Mouse (Mus musculus): ENCODE data around the gene Asic3. TPM values are rescaled to one million over a fixed set of nuclear protein-coding genes. Genes with fewer than 3 reads are reported as not detected.
A peak's percentile ranks its signal among the peaks of the same experiment; 100 is the strongest.

The Asic3 gene
- total and polyA plus RNA-seq, 3 experiments: 0.05 TPM; not detected in 2

- Histone ChIP-seq H3K36me3 (replicated peaks) (peaks cover 49% of the 10 kb centered on the region), H3K4me1 (ENCODE audit: insufficient read depth, low read depth, low read length) (peaks cover 54% of the 10 kb centered on the region), H3K9me3 (replicated peaks) (no peaks in the 10 kb centered on the region), H3K4me3 (ENCODE audit: low read depth, low read length) (peak overlapping the region; percentile 88), H3K27me3 (ENCODE audit: insufficient read depth, low read length) (no peaks in the 10 kb centered on the region)
- no peak for DNase-seq (ENCODE audit: low spot score)
- ATAC-seq (ENCODE audit: extremely low read depth, insufficient number of reproducible peaks, low FRiP score, poor library complexity, severe bottlenecking): no peak
- TF ChIP-seq GATA1 (IDR thresholded peaks at IDR 0.05; ENCODE audit: borderline replicate concordance, low read length) (no peak), TAL1 (conservative IDR thresholded peaks at IDR 0.05; ENCODE audit: low read depth, low read length) (no peak), CTCF (IDR thresholded peaks at IDR 0.05; ENCODE audit: low read depth, low read length) (no peak), POLR2AphosphoS5 (IDR thresholded peaks at IDR 0.05; ENCODE audit: insufficient replicate concordance, low read depth, low read length) (no peak), GATA2 (IDR thresholded peaks at IDR 0.05; ENCODE audit: borderline replicate concordance, low read depth, low read length) (no peak)
Observed at GRCm38 (mm10) chr5:24453283-24453984, 40.2 kb downstream of the Asic3 start.

- Histone ChIP-seq H3K27me3 (ENCODE audit: insufficient read depth, low read length) (no peaks in the 10 kb centered on the region), H3K36me3 (replicated peaks) (peaks cover 52% of the 10 kb centered on the region), H3K9me3 (replicated peaks) (no peaks in the 10 kb centered on the region), H3K4me3 (ENCODE audit: low read depth, low read length) (no peak overlapping the region; the same call in 1 of the 2 replicates), H3K4me1 (ENCODE audit: insufficient read depth, low read depth, low read length) (peaks cover 54% of the 10 kb centered on the region)
- DNase-seq (ENCODE audit: low spot score): no peak
- TF ChIP-seq TAL1 (conservative IDR thresholded peaks at IDR 0.05; ENCODE audit: low read depth, low read length): no peak
- no peak for TF ChIP-seq CTCF (IDR thresholded peaks at IDR 0.05; ENCODE audit: low read depth, low read length)
- TF ChIP-seq GATA2 (IDR thresholded peaks at IDR 0.05; ENCODE audit: borderline replicate concordance, low read depth, low read length): no peak
- TF ChIP-seq GATA1 (IDR thresholded peaks at IDR 0.05; ENCODE audit: borderline replicate concordance, low read length): no peak
- ATAC-seq (ENCODE audit: extremely low read depth, insufficient number of reproducible peaks, low FRiP score, poor library complexity, severe bottlenecking): no peak
Observed at GRCm38 (mm10) chr5:24453985-24454303, 40.8 kb downstream of the Asic3 start.

- H3K4me1 ChIP-seq (ENCODE audit: insufficient read depth, low read depth, low read length): peaks cover 57% of the 10 kb centered on the region
- TF ChIP-seq POLR2AphosphoS5 (IDR thresholded peaks at IDR 0.05; ENCODE audit: insufficient replicate concordance, low read depth, low read length): no peak
- no peak for TF ChIP-seq GATA2 (IDR thresholded peaks at IDR 0.05; ENCODE audit: borderline replicate concordance, low read depth, low read length)
- no peak for TF ChIP-seq GATA1 (IDR thresholded peaks at IDR 0.05; ENCODE audit: borderline replicate concordance, low read length)
- TF ChIP-seq TAL1 (conservative IDR thresholded peaks at IDR 0.05; ENCODE audit: low read depth, low read length): no peak
- no peak for TF ChIP-seq CTCF (IDR thresholded peaks at IDR 0.05; ENCODE audit: low read depth, low read length)
- H3K36me3 ChIP-seq (replicated peaks): peaks cover 58% of the 10 kb centered on the region
- ATAC-seq (ENCODE audit: extremely low read depth, insufficient number of reproducible peaks, low FRiP score, poor library complexity, severe bottlenecking) (no peak), DNase-seq (ENCODE audit: low spot score) (no peak)
- no peak overlapping the region for H3K4me3 ChIP-seq (ENCODE audit: low read depth, low read length)
- no peaks in the 10 kb centered on the region for H3K9me3 ChIP-seq (replicated peaks)
- no peaks in the 10 kb centered on the region for H3K27me3 ChIP-seq (ENCODE audit: insufficient read depth, low read length)
Observed at GRCm38 (mm10) chr5:24455076-24455475, 41.9 kb downstream of the Asic3 start.

DNA sequence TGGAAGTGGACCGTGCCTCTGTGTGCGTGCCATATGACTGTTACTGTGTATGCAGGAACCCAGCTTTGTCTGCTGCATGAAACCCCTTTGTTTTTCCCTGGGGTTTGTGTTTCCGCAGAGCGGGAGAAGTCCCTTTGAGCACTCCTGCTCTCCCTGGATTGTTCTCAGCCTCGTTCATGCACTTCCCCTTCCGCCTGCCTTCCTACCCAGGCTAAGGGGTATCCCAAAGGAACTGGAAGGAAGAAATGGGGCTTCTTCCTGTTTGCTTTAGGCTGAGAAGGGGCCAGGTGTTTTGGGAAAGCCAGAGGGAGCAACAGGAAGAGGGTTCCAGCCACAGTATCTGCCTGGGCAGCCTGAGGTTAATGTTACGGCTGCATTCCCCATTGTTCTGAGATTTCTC, 42.4 kb downstream of the Asic3 start:
- DNase-seq (ENCODE audit: low spot score) (no peak), ATAC-seq (ENCODE audit: extremely low read depth, insufficient number of reproducible peaks, low FRiP score, poor library complexity, severe bottlenecking) (no peak)
- Histone ChIP-seq H3K36me3 (replicated peaks) (peaks cover 63% of the 10 kb centered on the region), H3K4me3 (ENCODE audit: low read depth, low read length) (no peak overlapping the region), H3K9me3 (replicated peaks) (no peaks in the 10 kb centered on the region), H3K4me1 (ENCODE audit: insufficient read depth, low read depth, low read length) (peaks cover 55% of the 10 kb centered on the region), H3K27me3 (ENCODE audit: insufficient read depth, low read length) (no peaks in the 10 kb centered on the region)
- TF ChIP-seq GATA2 (IDR thresholded peaks at IDR 0.05; ENCODE audit: borderline replicate concordance, low read depth, low read length): no peak
- no peak for TF ChIP-seq POLR2AphosphoS5 (IDR thresholded peaks at IDR 0.05; ENCODE audit: insufficient replicate concordance, low read depth, low read length)
- no peak for TF ChIP-seq CTCF (IDR thresholded peaks at IDR 0.05; ENCODE audit: low read depth, low read length)
- no peak for TF ChIP-seq GATA1 (IDR thresholded peaks at IDR 0.05; ENCODE audit: borderline replicate concordance, low read length)
- TF ChIP-seq TAL1 (conservative IDR thresholded peaks at IDR 0.05; ENCODE audit: low read depth, low read length): no peak

DNA sequence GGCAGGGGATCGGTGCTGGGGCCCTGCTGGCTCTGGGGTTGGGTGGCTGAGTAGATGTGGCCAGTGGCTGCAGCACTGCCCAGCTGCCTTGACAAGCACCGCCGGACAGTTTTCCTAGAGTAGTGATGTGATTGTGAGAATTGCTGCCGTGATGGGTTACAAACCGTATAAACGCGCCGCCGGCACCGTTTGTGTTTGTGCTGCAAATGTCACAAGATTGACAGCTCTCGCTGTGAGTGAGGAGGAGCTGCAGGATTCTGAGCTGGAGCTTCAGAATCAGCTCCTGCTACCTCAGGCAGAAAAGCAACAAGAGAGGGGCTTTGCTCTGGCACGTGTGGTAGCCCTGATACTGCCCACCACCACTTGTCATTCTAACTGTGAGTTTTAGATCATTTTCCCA, 53.6 kb downstream of the Asic3 start:
- H3K4me3 ChIP-seq (ENCODE audit: low read depth, low read length): no peak overlapping the region
- H3K27me3 ChIP-seq (ENCODE audit: insufficient read depth, low read length): no peaks in the 10 kb centered on the region

More for the DNA sequence above, 53.6 kb downstream of the Asic3 start:
- TF ChIP-seq TAL1 (conservative IDR thresholded peaks at IDR 0.05; ENCODE audit: low read depth, low read length): no peak
- Histone ChIP-seq H3K9me3 (replicated peaks) (no peaks in the 10 kb centered on the region), H3K4me1 (ENCODE audit: insufficient read depth, low read depth, low read length) (peaks cover 12% of the 10 kb centered on the region), H3K36me3 (replicated peaks) (peaks cover 91% of the 10 kb centered on the region)
- DNase-seq (ENCODE audit: low spot score) (no peak), ATAC-seq (ENCODE audit: extremely low read depth, insufficient number of reproducible peaks, low FRiP score, poor library complexity, severe bottlenecking) (no peak)

Other genes with a start within 250 kb of the Asic3 start
- gene Nupl2, start 248.4 kb upstream of the Asic3 start, total RNA-seq (2014; fragmentation: Nextera tagmentation): 24.1 and 26.8 TPM in 2 replicates
- gene Nupl2, start 248.4 kb upstream of the Asic3 start, total RNA-seq (2017): 10.1 and 12.0 TPM in 2 replicates
- gene Nupl2, start 248.4 kb upstream of the Asic3 start, polyA plus RNA-seq (2012): 10.4 and 12.4 TPM in 2 replicates
- gene Kcnh2, start 61.8 kb upstream of the Asic3 start, total RNA-seq (2014; fragmentation: Nextera tagmentation): 3.3 and 6.8 TPM in 2 replicates
- 1.0 and 1.3 TPM in 2 replicates for gene Kcnh2, start 61.8 kb upstream of the Asic3 start, total RNA-seq (2017)
- gene Kcnh2, start 61.8 kb upstream of the Asic3 start, polyA plus RNA-seq (2012): 12.6 and 15.1 TPM in 2 replicates
- 0.23 and 0.58 TPM in 2 replicates for gene Nos3, start 48.6 kb upstream of the Asic3 start, total RNA-seq (2014; fragmentation: Nextera tagmentation)
- gene Nos3, start 48.6 kb upstream of the Asic3 start, total RNA-seq (2017): 0.17 and 0.22 TPM in 2 replicates
- gene Nos3, start 48.6 kb upstream of the Asic3 start, polyA plus RNA-seq (2012): 0.07 and 0.09 TPM in 2 replicates
- not detected in 2 replicates for gene Atg9b, start 21.2 kb upstream of the Asic3 start, total RNA-seq (2014; fragmentation: Nextera tagmentation)
- gene Atg9b, start 21.2 kb upstream of the Asic3 start, total RNA-seq (2017): 0.06 and 0.11 TPM in 2 replicates
- 0.15 TPM in 2 replicates for gene Atg9b, start 21.2 kb upstream of the Asic3 start, polyA plus RNA-seq (2012)
- 13.5 and 17.7 TPM in 2 replicates for gene Abcb8, start 19.7 kb upstream of the Asic3 start, total RNA-seq (2014; fragmentation: Nextera tagmentation)
- gene Abcb8, start 19.7 kb upstream of the Asic3 start, total RNA-seq (2017): 15.4 and 20.4 TPM in 2 replicates
- 43.6 and 44.0 TPM in 2 replicates for gene Abcb8, start 19.7 kb upstream of the Asic3 start, polyA plus RNA-seq (2012)
- gene Cdk5, start 10.1 kb downstream of the Asic3 start, total RNA-seq (2014; fragmentation: Nextera tagmentation): 14.3 and 19.1 TPM in 2 replicates
- gene Cdk5, start 10.1 kb downstream of the Asic3 start, total RNA-seq (2017): 26.6 and 28.1 TPM in 2 replicates
- gene Cdk5, start 10.1 kb downstream of the Asic3 start, polyA plus RNA-seq (2012): 9.8 and 12.7 TPM in 2 replicates
- gene Slc4a2, start 10.4 kb downstream of the Asic3 start, total RNA-seq (2014; fragmentation: Nextera tagmentation): 24.7 and 42.1 TPM in 2 replicates
- gene Slc4a2, start 10.4 kb downstream of the Asic3 start, total RNA-seq (2017): 25.5 and 30.5 TPM in 2 replicates
- 17.4 and 20.0 TPM in 2 replicates for gene Slc4a2, start 10.4 kb downstream of the Asic3 start, polyA plus RNA-seq (2012)
- 95.9 and 97.8 TPM in 2 replicates for gene Fastk, start 31.9 kb downstream of the Asic3 start, total RNA-seq (2014; fragmentation: Nextera tagmentation)
- gene Fastk, start 31.9 kb downstream of the Asic3 start, total RNA-seq (2017): 36.2 and 46.9 TPM in 2 replicates
- gene Fastk, start 31.9 kb downstream of the Asic3 start, polyA plus RNA-seq (2012): 286 and 295 TPM in 2 replicates
- 11.1 and 14.3 TPM in 2 replicates for gene Tmub1, start 34.5 kb downstream of the Asic3 start, total RNA-seq (2014; fragmentation: Nextera tagmentation)
- 13.3 and 16.1 TPM in 2 replicates for gene Tmub1, start 34.5 kb downstream of the Asic3 start, total RNA-seq (2017)
- gene Tmub1, start 34.5 kb downstream of the Asic3 start, polyA plus RNA-seq (2012): 36.3 and 38.1 TPM in 2 replicates
- gene Agap3, start 38.8 kb downstream of the Asic3 start, total RNA-seq (2014; fragmentation: Nextera tagmentation): 22.0 and 26.3 TPM in 2 replicates
- 30.3 and 32.8 TPM in 2 replicates for gene Agap3, start 38.8 kb downstream of the Asic3 start, total RNA-seq (2017)
- 133 and 147 TPM in 2 replicates for gene Agap3, start 38.8 kb downstream of the Asic3 start, polyA plus RNA-seq (2012)
- not detected in 2 replicates for gene Gbx1, start 113.8 kb downstream of the Asic3 start, total RNA-seq (2014; fragmentation: Nextera tagmentation)
- 0.12 TPM in 1 of 2 replicates, not detected in the other for gene Gbx1, start 113.8 kb downstream of the Asic3 start, total RNA-seq (2017)
- gene Gbx1, start 113.8 kb downstream of the Asic3 start, polyA plus RNA-seq (2012): 0.01 and 0.02 TPM in 2 replicates
- not detected in 2 replicates for gene Asb10, start 127.6 kb downstream of the Asic3 start, total RNA-seq (2014; fragmentation: Nextera tagmentation)
- not detected in 2 replicates for gene Asb10, start 127.6 kb downstream of the Asic3 start, total RNA-seq (2017)
- 0.04 TPM in 1 of 2 replicates, not detected in the other for gene Asb10, start 127.6 kb downstream of the Asic3 start, polyA plus RNA-seq (2012)
- not detected in 2 replicates for gene 4931409K22Rik, start 143.4 kb downstream of the Asic3 start, total RNA-seq (2014; fragmentation: Nextera tagmentation)
- gene 4931409K22Rik, start 143.4 kb downstream of the Asic3 start, total RNA-seq (2017): 0.06 TPM in 1 of 2 replicates, not detected in the other
- gene 4931409K22Rik, start 143.4 kb downstream of the Asic3 start, polyA plus RNA-seq (2012): not detected in 2 replicates
- gene Abcf2, start 164.1 kb downstream of the Asic3 start, total RNA-seq (2014; fragmentation: Nextera tagmentation): 54.2 and 58.8 TPM in 2 replicates
- 89.5 and 94.6 TPM in 2 replicates for gene Abcf2, start 164.1 kb downstream of the Asic3 start, total RNA-seq (2017)
- gene Abcf2, start 164.1 kb downstream of the Asic3 start, polyA plus RNA-seq (2012): 68.5 and 81.4 TPM in 2 replicates
- 5.9 and 15.8 TPM in 2 replicates for gene Chpf2, start 173.3 kb downstream of the Asic3 start, total RNA-seq (2014; fragmentation: Nextera tagmentation)
- 7.3 and 14.9 TPM in 2 replicates for gene Chpf2, start 173.3 kb downstream of the Asic3 start, total RNA-seq (2017)
- 19.9 and 28.5 TPM in 2 replicates for gene Chpf2, start 173.3 kb downstream of the Asic3 start, polyA plus RNA-seq (2012)
- not detected in 2 replicates for gene Smarcd3, start 211.0 kb downstream of the Asic3 start, total RNA-seq (2014; fragmentation: Nextera tagmentation)
- gene Smarcd3, start 211.0 kb downstream of the Asic3 start, total RNA-seq (2017): 0.06 and 0.22 TPM in 2 replicates
- 0.12 TPM in 1 of 2 replicates, not detected in the other for gene Smarcd3, start 211.0 kb downstream of the Asic3 start, polyA plus RNA-seq (2012)

Measured in G1E (cell line).